8 mouse cellular contexts compared by ENCODE assay signal in the genomic region with DNA sequence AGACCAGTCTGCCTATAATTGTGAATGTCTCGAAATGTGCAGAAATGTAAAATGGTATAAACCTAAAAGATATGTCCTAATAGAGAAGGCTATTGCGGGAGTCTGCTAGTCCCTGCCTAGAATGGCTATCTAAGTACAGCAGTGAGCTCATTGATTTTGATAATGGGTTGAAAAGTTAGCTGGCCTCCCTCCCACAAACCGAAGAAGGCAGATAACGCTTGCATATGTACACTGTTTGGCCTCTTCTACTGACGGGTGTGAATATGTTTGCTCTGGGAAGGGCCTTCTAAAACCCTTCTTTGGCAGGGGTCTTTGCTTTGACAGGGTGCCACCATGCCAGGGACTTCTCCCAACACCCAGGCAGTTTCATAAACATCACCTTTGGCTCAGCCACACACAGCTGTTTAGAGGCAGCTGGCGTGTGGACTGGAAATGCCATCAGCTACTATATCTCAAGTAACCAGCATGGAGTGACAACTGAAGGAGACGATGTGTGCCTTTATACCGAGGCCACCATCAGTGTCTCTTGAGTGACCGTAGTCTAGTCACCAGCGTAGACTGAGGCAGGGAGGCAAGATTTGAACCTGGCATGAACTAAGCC.
DNase-seq lines count a peak whose midpoint lies in the region; ATAC-seq lines count a peak whose summit lies in the region.

No protein-coding gene starts in this region.

- DNase-seq in forebrain, embryonic 10.5 days (ENCODE audit: extremely low spot score, low spot score): no peak
- DNase-seq in limb, embryonic 11.5 days (ENCODE audit: low spot score): peak; percentile 18
- DNase-seq in limb, embryonic 10.5 days (ENCODE audit: low spot score): no peak
- peak; percentile 36 for DNase-seq in heart, postnatal 4 days
- DNase-seq in lung, postnatal 14 days: peak; percentile 30
- no peak for DNase-seq in cerebellum, adult 11 months
- DNase-seq in adrenal gland, postnatal 4 days (ENCODE audit: low spot score in 2 of 2): no peak

- WGBS in forebrain, embryonic 10.5 days: 91% methylated on average over 10 of the region's 10 CpGs
- 93% methylated on average over 10 of the region's 10 CpGs for WGBS in forebrain, embryonic 12.5 days
- WGBS in limb, embryonic 11.5 days: 89% methylated on average over 10 of the region's 10 CpGs
- WGBS in limb, embryonic 10.5 days: 87% methylated on average over 10 of the region's 10 CpGs

- ATAC-seq in forebrain, embryonic 12.5 days (ENCODE audit: low FRiP score): no peak
- no peak for ATAC-seq in limb, embryonic 11.5 days (ENCODE audit: insufficient number of reproducible peaks, low FRiP score, low TSS enrichment, low read depth)

- H3K4me2 ChIP-seq in forebrain, embryonic 12.5 days: no peak overlapping the region
- H3K4me2 ChIP-seq in limb, embryonic 11.5 days (ENCODE audit: low read depth, severe bottlenecking): no peak overlapping the region

- no peaks in the 10 kb centered on the region for H3K36me3 ChIP-seq in forebrain, embryonic 10.5 days (replicated peaks)
- H3K36me3 ChIP-seq in forebrain, embryonic 12.5 days (replicated peaks): no peaks in the 10 kb centered on the region
- no peaks in the 10 kb centered on the region for H3K36me3 ChIP-seq in limb, embryonic 11.5 days (ENCODE audit: control insufficient read depth, insufficient read depth, low read length)
- H3K36me3 ChIP-seq in limb, embryonic 10.5 days: no peaks in the 10 kb centered on the region

- no peak overlapping the region for H3K4me3 ChIP-seq in forebrain, embryonic 10.5 days
- no peak overlapping the region for H3K4me3 ChIP-seq in forebrain, embryonic 12.5 days (replicated peaks)
- H3K4me3 ChIP-seq in limb, embryonic 11.5 days (ENCODE audit: low read depth, low read length): no peak overlapping the region
- H3K4me3 ChIP-seq in limb, embryonic 10.5 days: no peak overlapping the region

- H3K27me3 ChIP-seq in forebrain, embryonic 10.5 days (ENCODE audit: poor library complexity, severe bottlenecking): no peaks in the 10 kb centered on the region
- no peaks in the 10 kb centered on the region for H3K27me3 ChIP-seq in forebrain, embryonic 12.5 days
- H3K27me3 ChIP-seq in limb, embryonic 11.5 days (ENCODE audit: control insufficient read depth, insufficient read depth, low read length): no peaks in the 10 kb centered on the region
- no peaks in the 10 kb centered on the region for H3K27me3 ChIP-seq in limb, embryonic 10.5 days (ENCODE audit: low read depth, poor library complexity, severe bottlenecking)

- peaks cover 27% of the 10 kb centered on the region for H3K4me1 ChIP-seq in forebrain, embryonic 10.5 days
- peaks cover 8% of the 10 kb centered on the region for H3K4me1 ChIP-seq in forebrain, embryonic 12.5 days
- peaks cover 8% of the 10 kb centered on the region for H3K4me1 ChIP-seq in limb, embryonic 11.5 days (ENCODE audit: control insufficient read depth, insufficient read depth, low read length)
- peaks cover 39% of the 10 kb centered on the region for H3K4me1 ChIP-seq in limb, embryonic 10.5 days

- no peaks in the 10 kb centered on the region for H3K9me3 ChIP-seq in forebrain, embryonic 10.5 days
- H3K9me3 ChIP-seq in forebrain, embryonic 12.5 days: no peaks in the 10 kb centered on the region
- no peaks in the 10 kb centered on the region for H3K9me3 ChIP-seq in limb, embryonic 11.5 days (ENCODE audit: control insufficient read depth, low read length)
- no peaks in the 10 kb centered on the region for H3K9me3 ChIP-seq in limb, embryonic 10.5 days (replicated peaks)

- H3K27ac ChIP-seq in forebrain, embryonic 10.5 days: 0 out of 2 replicates have a peak overlapping the region, but pooled peaks have one; percentile 20
- no peak overlapping the region for H3K27ac ChIP-seq in forebrain, embryonic 12.5 days
- no peak overlapping the region for H3K27ac ChIP-seq in limb, embryonic 11.5 days (replicated peaks; ENCODE audit: low read depth, low read length)
- H3K27ac ChIP-seq in limb, embryonic 10.5 days: no peak overlapping the region; the same call in 1 of the 2 replicates

- H3K9ac ChIP-seq in forebrain, embryonic 12.5 days: no peak overlapping the region
- H3K9ac ChIP-seq in limb, embryonic 11.5 days (ENCODE audit: low read length): no peak overlapping the region

Comparison
In these comparisons a context has a peak if more than half of its experiments do, and no peak if none do; other contexts are left out.
1. DNase-seq: peak in limb, embryonic 11.5 days (single experiment), heart, postnatal 4 days (single experiment) and lung, postnatal 14 days (single experiment); none in forebrain, embryonic 10.5 days (single experiment), limb, embryonic 10.5 days (single experiment), cerebellum, adult 11 months (single experiment) and adrenal gland, postnatal 4 days (0 of 2).